Mouse (Mus musculus): ENCODE measurements around the gene Large1. TPM values are rescaled to one million over a fixed set of nuclear protein-coding genes. Genes with fewer than 3 reads are reported as not detected.

The Large1 gene
- polyA plus RNA-seq, 1 experiment = 4.4 TPM

DNA sequence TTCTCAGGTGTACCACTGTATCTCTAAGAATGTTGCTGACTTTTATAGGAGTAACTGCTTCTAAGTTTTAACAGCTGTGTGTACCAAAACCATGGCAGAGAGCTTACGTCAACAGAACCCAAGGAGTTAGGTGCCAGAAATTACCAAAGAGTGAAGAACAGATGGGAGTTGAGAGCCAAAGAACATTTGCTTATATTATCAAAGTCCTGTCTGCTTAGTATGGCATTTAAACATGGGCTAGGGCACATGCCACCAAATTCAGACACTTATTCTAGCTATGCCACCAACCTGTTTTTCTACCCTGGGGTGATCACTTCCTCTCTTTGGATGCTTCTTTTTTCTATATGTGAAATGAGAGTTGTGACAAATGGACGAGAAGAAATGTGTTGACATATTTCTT, 479.9 kb downstream of the Large1 start:
- 92% methylated on average over 2 of the region's 2 CpGs for WGBS

DNA sequence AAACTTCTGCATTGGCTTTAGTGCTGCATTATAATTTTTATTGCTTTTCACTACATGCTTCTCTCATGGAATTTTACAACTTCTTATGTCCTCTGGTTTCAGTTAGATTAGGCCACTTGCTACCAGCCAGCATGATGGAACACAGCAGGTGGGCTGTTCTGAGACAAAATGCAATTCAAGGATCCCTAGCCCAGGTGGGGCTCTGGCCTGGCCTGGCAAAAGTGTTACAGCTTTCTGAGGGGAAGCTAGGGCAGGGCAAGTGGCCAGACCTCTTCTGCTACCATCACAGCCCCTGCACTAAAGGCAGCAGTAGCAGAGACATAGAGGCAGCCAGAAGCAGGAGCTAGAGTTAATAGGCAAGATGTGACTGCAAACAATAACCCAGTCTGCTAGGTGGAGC, 506.5 kb downstream of the Large1 start:
- Histone ChIP-seq H3K36me3 (ENCODE audit: control insufficient read depth, insufficient read depth, low read length) (no peaks in the 10 kb centered on the region), H3K4me3 (ENCODE audit: control insufficient read depth, insufficient read depth, low read length) (no peak overlapping the region), H3K27ac (ENCODE audit: control insufficient read depth, insufficient read depth, low read length) (no peak overlapping the region), H3K4me1 (replicated peaks; ENCODE audit: control insufficient read depth, insufficient read depth, low read length) (no peaks in the 10 kb centered on the region), H3K27me3 (ENCODE audit: control insufficient read depth, insufficient read depth, low read length) (no peaks in the 10 kb centered on the region)
- DNase-seq = no peak
- TF ChIP-seq POLR2A (IDR thresholded peaks at IDR 0.05; ENCODE audit: control insufficient read depth, extremely low read depth, insufficient read depth, low read length, poor library complexity) (no peak), CTCF (IDR thresholded peaks at IDR 0.05; ENCODE audit: borderline replicate concordance, control insufficient read depth, extremely low read depth, insufficient read depth, low read length, poor library complexity) (no peak)

More for the DNA sequence above, 479.9 kb downstream of the Large1 start:
- Histone ChIP-seq H3K4me3 (ENCODE audit: control insufficient read depth, insufficient read depth, low read length) (no peak overlapping the region), H3K4me1 (replicated peaks; ENCODE audit: control insufficient read depth, insufficient read depth, low read length) (no peaks in the 10 kb centered on the region), H3K36me3 (ENCODE audit: control insufficient read depth, insufficient read depth, low read length) (no peaks in the 10 kb centered on the region), H3K27ac (ENCODE audit: control insufficient read depth, insufficient read depth, low read length) (no peak overlapping the region), H3K27me3 (ENCODE audit: control insufficient read depth, insufficient read depth, low read length) (no peaks in the 10 kb centered on the region)
- no peak for DNase-seq
- TF ChIP-seq POLR2A (IDR thresholded peaks at IDR 0.05; ENCODE audit: control insufficient read depth, extremely low read depth, insufficient read depth, low read length, poor library complexity) (no peak), CTCF (IDR thresholded peaks at IDR 0.05; ENCODE audit: borderline replicate concordance, control insufficient read depth, extremely low read depth, insufficient read depth, low read length, poor library complexity) (no peak)

DNA sequence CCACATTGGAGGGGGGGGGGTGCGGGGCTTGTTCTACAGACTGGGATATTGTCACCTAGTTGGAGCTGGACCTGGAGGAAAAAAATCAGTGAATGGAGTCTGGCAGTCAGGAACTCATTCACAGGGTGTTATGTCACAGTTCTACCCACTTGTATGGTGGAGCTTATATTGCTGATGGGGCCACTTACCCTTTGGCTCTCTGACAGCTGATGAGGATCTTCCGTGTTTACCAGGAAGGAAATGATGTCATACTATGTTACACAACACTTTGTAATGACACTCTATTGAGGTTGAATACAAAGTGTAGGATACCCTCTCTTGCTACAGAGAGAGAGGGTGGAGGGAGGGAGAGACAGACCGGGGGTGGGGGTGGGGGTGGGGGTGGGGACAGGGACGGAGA, 517.5 kb downstream of the Large1 start:
- no peaks in the 10 kb centered on the region for H3K36me3 ChIP-seq (ENCODE audit: control insufficient read depth, insufficient read depth, low read length)
- TF ChIP-seq CTCF (IDR thresholded peaks at IDR 0.05; ENCODE audit: borderline replicate concordance, control insufficient read depth, extremely low read depth, insufficient read depth, low read length, poor library complexity) (no peak), POLR2A (IDR thresholded peaks at IDR 0.05; ENCODE audit: control insufficient read depth, extremely low read depth, insufficient read depth, low read length, poor library complexity) (no peak)
- no peak for DNase-seq
- WGBS = 78% methylated on average over 4 of the region's 4 CpGs
- no peaks in the 10 kb centered on the region for H3K27me3 ChIP-seq (ENCODE audit: control insufficient read depth, insufficient read depth, low read length)
- H3K27ac ChIP-seq (ENCODE audit: control insufficient read depth, insufficient read depth, low read length) = no peak overlapping the region
- H3K4me1 ChIP-seq (replicated peaks; ENCODE audit: control insufficient read depth, insufficient read depth, low read length) = no peaks in the 10 kb centered on the region
- no peak overlapping the region for H3K4me3 ChIP-seq (ENCODE audit: control insufficient read depth, insufficient read depth, low read length)

DNA sequence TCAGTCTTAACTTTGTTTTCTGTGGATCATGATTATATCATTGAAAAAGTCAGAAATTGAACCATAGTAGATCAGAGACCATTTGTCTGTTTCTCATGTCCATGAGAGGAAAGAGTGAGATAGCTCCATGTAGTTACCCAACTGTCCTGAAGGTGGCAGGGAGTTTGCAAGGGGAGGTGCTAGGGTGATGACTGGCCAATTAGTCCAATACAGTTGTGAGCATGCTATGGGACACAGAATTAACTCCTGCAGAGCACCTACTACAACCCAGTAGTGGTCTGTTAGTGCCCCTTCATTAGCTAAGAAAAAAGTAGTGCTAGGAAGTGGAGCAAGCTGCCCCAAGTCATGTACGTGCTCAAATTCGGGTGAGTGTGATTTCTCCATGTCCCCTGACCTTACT, 520.2 kb downstream of the Large1 start:
- no peak for DNase-seq
- WGBS = 90% methylated on average over 2 of the region's 2 CpGs
- Histone ChIP-seq H3K36me3 (ENCODE audit: control insufficient read depth, insufficient read depth, low read length) (no peaks in the 10 kb centered on the region), H3K27ac (ENCODE audit: control insufficient read depth, insufficient read depth, low read length) (no peak overlapping the region), H3K4me3 (ENCODE audit: control insufficient read depth, insufficient read depth, low read length) (no peak overlapping the region), H3K4me1 (replicated peaks; ENCODE audit: control insufficient read depth, insufficient read depth, low read length) (no peaks in the 10 kb centered on the region), H3K27me3 (ENCODE audit: control insufficient read depth, insufficient read depth, low read length) (no peaks in the 10 kb centered on the region)
- TF ChIP-seq CTCF (IDR thresholded peaks at IDR 0.05; ENCODE audit: borderline replicate concordance, control insufficient read depth, extremely low read depth, insufficient read depth, low read length, poor library complexity) = no peak
- TF ChIP-seq POLR2A (IDR thresholded peaks at IDR 0.05; ENCODE audit: control insufficient read depth, extremely low read depth, insufficient read depth, low read length, poor library complexity) = no peak

DNA sequence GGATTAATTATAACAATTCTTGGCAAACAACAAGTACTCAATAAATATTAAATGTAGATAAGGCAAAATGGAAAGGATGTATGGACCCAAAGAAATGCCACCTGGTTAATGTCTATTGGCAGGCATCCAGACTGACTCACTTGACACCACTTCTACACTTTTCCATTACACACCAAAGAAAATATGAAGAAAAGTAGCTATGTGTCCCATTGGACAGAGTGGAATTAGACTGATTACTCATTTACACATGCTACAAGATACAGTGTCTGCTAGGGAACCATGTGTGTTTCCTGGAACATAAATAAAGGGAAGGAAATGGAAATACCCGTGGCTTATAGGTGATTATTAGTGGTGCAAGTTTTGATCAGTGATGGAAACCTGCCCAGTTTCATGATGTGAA, 521.0 kb downstream of the Large1 start:
- H3K4me1 ChIP-seq (replicated peaks; ENCODE audit: control insufficient read depth, insufficient read depth, low read length) = no peaks in the 10 kb centered on the region
- no peak overlapping the region for H3K4me3 ChIP-seq (ENCODE audit: control insufficient read depth, insufficient read depth, low read length)
- WGBS = 44% methylated on average over 1 of the region's 1 CpGs
- DNase-seq = no peak
- TF ChIP-seq CTCF (IDR thresholded peaks at IDR 0.05; ENCODE audit: borderline replicate concordance, control insufficient read depth, extremely low read depth, insufficient read depth, low read length, poor library complexity) = no peak
- no peak for TF ChIP-seq POLR2A (IDR thresholded peaks at IDR 0.05; ENCODE audit: control insufficient read depth, extremely low read depth, insufficient read depth, low read length, poor library complexity)
- no peaks in the 10 kb centered on the region for H3K27me3 ChIP-seq (ENCODE audit: control insufficient read depth, insufficient read depth, low read length)
- H3K27ac ChIP-seq (ENCODE audit: control insufficient read depth, insufficient read depth, low read length) = no peak overlapping the region
- no peaks in the 10 kb centered on the region for H3K36me3 ChIP-seq (ENCODE audit: control insufficient read depth, insufficient read depth, low read length)

DNA sequence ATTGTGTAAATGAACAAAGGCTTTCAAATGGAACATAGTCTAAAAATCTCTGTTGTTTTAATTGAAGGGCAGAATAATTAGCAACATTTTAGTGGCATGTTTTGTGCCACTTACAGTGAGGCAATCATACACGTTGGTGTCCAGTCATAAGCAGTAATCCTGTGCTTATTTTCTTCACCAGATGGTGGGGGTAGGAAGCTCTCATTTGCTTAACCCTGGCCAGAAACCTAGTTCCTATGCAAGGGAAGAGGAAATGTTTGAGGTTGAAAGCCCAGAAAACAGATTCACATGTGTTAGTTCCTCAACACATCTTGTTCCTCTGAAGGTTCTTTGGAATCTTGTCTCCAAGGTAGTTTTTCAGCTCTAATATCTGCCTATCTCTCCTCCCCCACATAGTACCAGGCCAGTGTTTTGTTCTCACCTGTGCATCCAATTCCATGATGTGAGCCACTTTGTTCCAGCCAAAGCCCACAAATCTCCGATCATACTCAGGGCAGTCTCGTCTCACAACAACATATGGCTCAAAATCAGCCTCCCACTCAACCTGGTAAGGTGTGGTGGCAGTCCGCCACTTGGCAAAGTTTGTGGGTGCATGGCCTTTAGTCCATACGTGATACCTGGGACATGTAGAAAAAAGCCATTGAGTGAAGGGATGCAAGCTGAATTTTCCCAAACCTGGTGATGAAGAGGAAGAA, 535.5 kb downstream of the Large1 start:
- no peak overlapping the region for H3K27ac ChIP-seq (ENCODE audit: control insufficient read depth, insufficient read depth, low read length)
- no peaks in the 10 kb centered on the region for H3K27me3 ChIP-seq (ENCODE audit: control insufficient read depth, insufficient read depth, low read length)
- 78% methylated on average over 5 of the region's 5 CpGs for WGBS
- H3K4me1 ChIP-seq (replicated peaks; ENCODE audit: control insufficient read depth, insufficient read depth, low read length) = peaks cover 5% of the 10 kb centered on the region
- DNase-seq = no peak
- H3K36me3 ChIP-seq (ENCODE audit: control insufficient read depth, insufficient read depth, low read length) = no peaks in the 10 kb centered on the region
- TF ChIP-seq CTCF (IDR thresholded peaks at IDR 0.05; ENCODE audit: borderline replicate concordance, control insufficient read depth, extremely low read depth, insufficient read depth, low read length, poor library complexity) (no peak), POLR2A (IDR thresholded peaks at IDR 0.05; ENCODE audit: control insufficient read depth, extremely low read depth, insufficient read depth, low read length, poor library complexity) (no peak)
- H3K4me3 ChIP-seq (ENCODE audit: control insufficient read depth, insufficient read depth, low read length) = no peak overlapping the region

DNA sequence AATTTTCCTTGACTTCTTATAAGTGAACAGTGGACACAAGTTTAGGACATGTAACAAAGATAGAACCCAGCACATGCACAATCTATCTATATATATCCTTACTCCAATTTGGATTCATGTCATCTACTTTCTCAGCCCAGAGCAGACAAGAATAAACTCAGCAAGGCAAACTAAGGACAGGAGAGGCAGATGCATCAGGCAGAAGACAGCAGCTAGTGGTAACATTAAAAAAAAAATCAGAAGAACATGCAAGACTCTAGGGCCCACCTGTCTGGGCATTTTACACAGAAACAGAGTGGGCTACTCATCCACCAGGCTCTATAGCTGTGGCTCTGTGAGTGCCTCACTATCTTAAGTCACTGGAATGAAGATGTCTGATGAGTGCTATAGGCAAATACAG, 536.7 kb downstream of the Large1 start:
- TF ChIP-seq CTCF (IDR thresholded peaks at IDR 0.05; ENCODE audit: borderline replicate concordance, control insufficient read depth, extremely low read depth, insufficient read depth, low read length, poor library complexity) (no peak), POLR2A (IDR thresholded peaks at IDR 0.05; ENCODE audit: control insufficient read depth, extremely low read depth, insufficient read depth, low read length, poor library complexity) (no peak)
- no peaks in the 10 kb centered on the region for H3K27me3 ChIP-seq (ENCODE audit: control insufficient read depth, insufficient read depth, low read length)
- DNase-seq = no peak
- no peak overlapping the region for H3K27ac ChIP-seq (ENCODE audit: control insufficient read depth, insufficient read depth, low read length)
- peaks cover 5% of the 10 kb centered on the region for H3K4me1 ChIP-seq (replicated peaks; ENCODE audit: control insufficient read depth, insufficient read depth, low read length)
- H3K4me3 ChIP-seq (ENCODE audit: control insufficient read depth, insufficient read depth, low read length) = no peak overlapping the region
- H3K36me3 ChIP-seq (ENCODE audit: control insufficient read depth, insufficient read depth, low read length) = no peaks in the 10 kb centered on the region

Measured in thymus, adult 2 months (tissue).